Mouse (Mus musculus): ENCODE results near the gene Itfg1.

Itfg1 gene

DNA sequence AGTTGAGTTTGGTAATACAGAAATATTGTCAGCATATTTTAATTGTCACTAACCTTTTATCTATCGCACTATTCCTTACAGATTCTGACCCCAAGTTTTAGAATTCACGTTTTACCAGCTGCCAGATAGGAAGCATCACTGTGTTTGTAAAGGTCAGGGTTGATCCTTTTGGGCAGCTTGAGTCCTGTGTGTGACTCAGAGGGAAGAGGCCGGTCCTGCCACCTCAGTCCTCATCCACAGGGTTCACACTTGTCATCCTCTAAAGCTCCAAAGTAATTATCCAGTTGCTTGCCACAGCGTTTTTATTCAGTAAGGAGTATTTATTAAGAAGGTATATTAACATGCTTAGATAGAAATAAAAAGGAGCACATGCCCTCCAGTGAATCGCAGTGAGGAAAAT lies 123.5 kb downstream of the Itfg1 start:
- no peak for DNase-seq

DNA sequence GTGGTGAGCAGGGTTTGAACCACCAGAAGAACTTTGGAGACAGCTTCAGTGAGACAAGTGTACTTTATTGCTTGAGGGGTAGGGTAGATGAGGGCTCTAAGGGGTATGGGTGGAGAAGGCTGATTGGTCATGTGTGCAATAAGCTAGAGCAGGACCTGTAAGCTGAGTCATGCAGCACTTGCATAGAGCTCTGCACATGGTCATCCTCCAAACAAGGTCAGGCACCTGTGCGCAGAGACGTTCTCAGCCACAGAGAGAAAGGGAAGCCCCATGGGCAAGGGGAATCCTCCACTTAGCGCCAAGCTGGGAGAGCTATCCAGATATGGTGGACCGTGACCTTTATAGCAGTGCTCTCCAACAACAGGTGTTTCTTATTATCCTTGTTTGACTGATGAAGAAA lies 124.0 kb downstream of the Itfg1 start:
- no peak for DNase-seq

DNA sequence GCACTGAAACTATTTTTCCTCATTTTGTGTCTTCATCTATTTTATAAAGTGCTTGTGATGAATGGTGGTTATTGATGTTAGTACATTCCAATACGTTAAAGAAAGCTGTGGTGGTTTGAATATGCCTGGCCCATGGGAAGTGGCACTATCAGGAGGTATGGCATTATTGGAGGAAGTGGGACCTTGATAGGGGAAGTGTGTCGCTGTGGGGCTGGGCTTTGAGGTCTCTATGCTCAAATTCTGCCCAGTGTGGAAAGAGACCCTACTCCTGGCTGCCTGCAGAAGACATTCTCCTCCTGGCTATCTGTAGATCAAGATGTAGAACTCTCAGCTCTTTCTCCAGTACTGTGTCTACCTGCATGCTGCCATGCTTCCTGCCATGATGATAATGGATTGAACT lies 133.7 kb downstream of the Itfg1 start:
- DNase-seq = no peak

DNA sequence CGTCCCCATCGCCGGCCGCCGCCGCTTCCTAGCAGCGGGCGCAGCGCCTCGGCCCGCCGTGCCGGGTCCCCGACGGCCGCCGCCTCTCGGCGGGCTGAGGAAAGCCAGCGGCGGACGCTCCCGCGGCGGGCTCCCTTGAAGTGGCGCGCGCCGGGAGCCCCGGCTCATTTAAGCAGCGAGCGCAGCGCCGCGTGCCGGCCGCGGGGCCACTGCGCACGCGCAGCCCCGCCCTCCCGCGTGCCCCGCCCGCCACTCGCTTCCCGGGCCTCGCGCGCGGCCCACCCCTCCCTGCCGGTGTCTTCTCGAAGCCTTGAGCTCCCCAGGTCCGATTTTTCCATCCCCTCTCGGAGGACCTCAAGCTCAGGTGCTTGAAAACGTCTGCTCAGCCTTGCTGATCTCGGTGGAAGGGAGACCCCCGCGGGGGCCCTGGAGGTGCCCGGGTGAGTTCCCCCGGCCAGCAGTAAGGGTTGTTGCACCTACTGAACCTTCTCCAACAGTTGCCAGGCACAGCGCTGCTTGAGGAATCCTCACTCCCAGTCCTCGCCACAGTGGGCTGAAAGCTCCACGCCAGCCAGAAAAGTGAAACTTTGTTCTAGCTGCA lies 139.9 kb downstream of the Itfg1 start, which contains the start of gene Neto2:
TSS of gene Neto2 (minus strand) at position 174 of the 601 bp plus-strand sequence.
- DNase-seq = peak; percentile 70 to 85

DNA sequence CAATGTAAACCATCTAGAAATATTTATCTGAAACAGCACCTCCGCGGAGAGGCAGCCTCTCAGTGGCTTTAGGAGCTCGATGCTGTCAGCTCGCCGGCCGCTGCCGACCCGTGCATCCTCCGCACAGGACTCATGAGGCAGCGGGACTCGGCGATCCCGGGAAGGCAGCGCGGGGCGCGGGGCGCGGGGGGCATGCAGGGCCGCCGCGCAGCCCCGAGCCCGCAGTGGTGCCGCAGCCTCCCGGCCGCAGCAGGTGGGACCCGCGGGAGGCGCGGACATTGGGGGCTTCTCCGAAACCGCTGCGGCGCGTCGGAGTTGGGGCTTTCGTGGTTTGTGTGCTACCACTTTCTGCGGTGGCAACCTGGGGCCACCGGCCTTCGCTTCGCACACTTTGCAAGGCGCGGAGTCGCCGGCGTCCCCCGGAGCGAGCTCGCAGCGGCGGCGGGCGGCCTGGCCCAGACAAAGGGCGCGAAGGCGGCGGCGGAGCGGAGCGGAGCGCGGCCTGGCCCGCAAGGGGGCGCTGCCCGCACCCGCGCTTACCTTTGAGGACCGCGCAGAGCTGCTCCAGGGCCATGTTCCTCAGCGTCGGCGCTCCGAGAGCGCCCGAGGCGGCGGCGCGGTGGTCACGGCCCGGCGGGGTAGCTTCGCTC lies 140.5 kb downstream of the Itfg1 start:
- DNase-seq = peak; percentile 34 to 66

DNA sequence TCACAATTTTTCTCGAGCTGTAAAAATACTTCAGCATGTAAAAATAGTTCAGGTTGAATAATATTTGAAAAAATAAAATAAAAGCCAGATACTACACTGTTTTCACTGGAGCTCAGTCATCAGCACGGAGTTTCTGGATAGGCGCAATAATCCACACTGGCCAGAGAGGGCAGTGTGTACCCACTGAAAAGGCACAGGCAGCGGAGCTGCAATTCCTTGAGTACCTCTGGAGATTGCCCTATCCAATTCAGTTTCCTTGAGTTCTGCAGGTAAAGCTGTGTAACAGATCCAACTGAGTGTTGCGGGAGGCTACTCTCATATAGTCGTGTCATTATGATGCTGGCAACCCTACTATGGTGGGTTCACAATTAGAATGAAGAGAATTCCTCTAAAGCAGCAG lies 141.7 kb downstream of the Itfg1 start:
- peak; percentile 69 to 76 for DNase-seq
